Mouse (Mus musculus): ENCODE measurements around the gene Strn3. TPM values are rescaled to one million over a fixed set of nuclear protein-coding genes. Genes with fewer than 3 reads are reported as not detected.
A peak's percentile ranks its signal among the peaks of the same experiment; 100 is the strongest.

Strn3 gene
- 7.1 and 8.4 TPM in 2 replicates for polyA plus RNA-seq (2012; rRNA removed)

DNA sequence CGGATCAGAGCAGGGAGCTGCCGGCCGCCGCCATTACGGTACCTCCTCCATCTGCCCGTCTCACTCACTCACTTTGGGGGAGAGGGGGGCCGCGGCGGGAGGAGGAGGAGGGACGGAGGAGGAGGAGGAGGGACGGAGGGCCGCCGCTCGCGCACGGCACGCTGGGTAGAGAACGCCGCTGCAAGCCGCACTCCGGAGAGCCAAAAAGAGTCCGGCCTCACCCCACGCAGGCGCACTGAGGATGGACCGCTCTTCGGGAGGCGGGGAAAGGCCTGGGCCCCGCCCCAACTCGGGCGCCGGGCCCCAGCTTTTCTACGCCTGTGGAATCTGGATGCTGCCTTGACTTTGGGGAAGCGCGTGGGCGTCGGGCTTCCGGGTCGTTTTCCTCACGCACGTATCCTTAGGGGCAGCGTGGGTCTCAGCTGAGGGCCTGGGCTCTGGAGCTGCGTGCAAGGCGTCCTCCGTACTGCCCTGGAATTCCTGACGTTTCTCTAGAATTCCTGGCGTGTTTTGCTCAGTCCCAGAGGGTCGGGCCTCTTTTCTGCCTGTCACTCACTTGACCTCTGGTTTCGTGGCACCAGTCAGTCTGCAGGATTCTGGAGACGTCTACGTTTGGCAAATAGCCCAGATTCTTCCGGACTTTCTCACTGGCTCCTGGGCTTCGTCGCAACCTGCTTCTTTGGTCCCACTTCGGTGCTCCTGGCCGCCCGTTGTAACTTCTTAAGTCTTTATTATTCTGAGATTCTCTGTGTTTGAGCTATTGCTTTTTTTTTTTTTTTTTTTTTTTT, at the start of gene Strn3:
Gene Strn3, minus strand, starts transcription at position 53 of the 788 bp plus-strand sequence.
- under 1% methylated on average over 48 of the region's 56 CpGs for WGBS
- H3K27me3 ChIP-seq (ENCODE audit: control insufficient read depth, insufficient read depth, low read length): no peaks in the 10 kb centered on the region
- peak within 1 kb of the TSS; percentile 98 for H3K27ac ChIP-seq (ENCODE audit: insufficient read depth, low read length)
- H3K36me3 ChIP-seq (ENCODE audit: control insufficient read depth, insufficient read depth, low read length): no peaks in the 10 kb centered on the region
- peak; percentile 87 to 96 for DNase-seq (ENCODE audit: low read depth in 1 of 2, low spot score in 2 of 2)
- peaks cover 5% of the 10 kb centered on the region for H3K4me1 ChIP-seq (ENCODE audit: control insufficient read depth, insufficient read depth, insufficient read length)
- H3K4me3 ChIP-seq (ENCODE audit: extremely low read depth, insufficient read depth, insufficient read length): peak within 1 kb of the TSS; percentile 95
- TF ChIP-seq POLR2A (IDR thresholded peaks at IDR 0.05; ENCODE audit: low read depth, low read length) (peak; percentile 61), CTCF (IDR thresholded peaks at IDR 0.05; ENCODE audit: extremely low read depth, insufficient read depth, insufficient read length, insufficient replicate concordance) (no peak)

DNA sequence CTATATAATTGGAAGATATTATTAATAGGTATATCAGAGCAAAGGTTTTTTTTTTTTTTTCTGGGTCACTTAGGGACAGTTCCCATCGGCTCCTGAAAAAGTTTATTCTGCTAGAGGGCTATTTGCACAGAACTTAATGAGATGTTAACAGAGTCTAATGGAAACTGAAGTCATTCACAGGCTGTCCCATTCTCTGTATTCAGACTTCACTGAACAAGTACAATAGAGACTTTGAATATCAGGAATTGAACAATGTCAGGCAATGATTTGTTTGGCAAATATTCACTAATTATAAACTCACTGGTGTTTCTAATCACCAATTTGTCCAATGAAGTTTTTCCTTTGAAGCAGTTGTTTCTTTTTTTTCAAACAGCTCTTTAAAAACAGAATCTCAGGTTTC, 45.1 kb upstream of the Strn3 start:
- no peak overlapping the region for H3K27ac ChIP-seq (ENCODE audit: insufficient read depth, low read length)
- WGBS: 98% methylated on average over 1 of the region's 1 CpGs
- H3K27me3 ChIP-seq (ENCODE audit: control insufficient read depth, insufficient read depth, low read length): no peaks in the 10 kb centered on the region
- peaks cover 2% of the 10 kb centered on the region; the same call in 1 of the 2 replicates for H3K36me3 ChIP-seq (ENCODE audit: control insufficient read depth, insufficient read depth, low read length)
- no peak for DNase-seq (ENCODE audit: low read depth in 1 of 2, low spot score in 2 of 2)
- TF ChIP-seq POLR2A (IDR thresholded peaks at IDR 0.05; ENCODE audit: low read depth, low read length) (no peak), CTCF (IDR thresholded peaks at IDR 0.05; ENCODE audit: extremely low read depth, insufficient read depth, insufficient read length, insufficient replicate concordance) (no peak)
- no peaks in the 10 kb centered on the region for H3K4me1 ChIP-seq (ENCODE audit: control insufficient read depth, insufficient read depth, insufficient read length)
- no peak overlapping the region for H3K4me3 ChIP-seq (ENCODE audit: extremely low read depth, insufficient read depth, insufficient read length)

DNA sequence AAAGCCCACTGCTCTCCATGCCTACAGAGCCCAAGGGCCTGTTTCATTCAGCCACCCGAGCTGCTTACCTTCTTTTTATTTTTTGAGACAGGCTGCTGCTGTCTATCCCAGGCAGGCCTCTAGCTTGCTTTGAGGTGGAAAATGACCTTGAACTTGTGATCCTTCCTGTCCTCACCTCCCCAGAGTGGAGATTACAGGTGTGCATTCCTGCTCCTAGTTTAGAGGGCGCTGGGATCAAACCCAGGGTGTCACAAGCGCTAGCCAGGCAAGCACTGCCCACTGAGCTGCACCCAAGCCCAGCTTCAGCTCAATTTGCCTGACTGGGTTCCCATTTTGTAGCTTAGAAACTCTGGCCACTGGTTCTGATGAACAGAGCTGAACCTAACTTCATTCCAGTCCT, 44.7 kb upstream of the Strn3 start:
- 92% methylated on average over 3 of the region's 3 CpGs for WGBS
- H3K36me3 ChIP-seq (ENCODE audit: control insufficient read depth, insufficient read depth, low read length): peaks cover 2% of the 10 kb centered on the region; the same call in 1 of the 2 replicates
- H3K4me3 ChIP-seq (ENCODE audit: extremely low read depth, insufficient read depth, insufficient read length): no peak overlapping the region
- no peak for DNase-seq (ENCODE audit: low read depth in 1 of 2, low spot score in 2 of 2)
- H3K27ac ChIP-seq (ENCODE audit: insufficient read depth, low read length): no peak overlapping the region
- TF ChIP-seq CTCF (IDR thresholded peaks at IDR 0.05; ENCODE audit: extremely low read depth, insufficient read depth, insufficient read length, insufficient replicate concordance) (no peak), POLR2A (IDR thresholded peaks at IDR 0.05; ENCODE audit: low read depth, low read length) (no peak)
- H3K4me1 ChIP-seq (ENCODE audit: control insufficient read depth, insufficient read depth, insufficient read length): no peaks in the 10 kb centered on the region
- H3K27me3 ChIP-seq (ENCODE audit: control insufficient read depth, insufficient read depth, low read length): no peaks in the 10 kb centered on the region

GRCm38 (mm10) chr12:51735840-51736271, 44.2 kb upstream of the Strn3 start:
- no peak for TF ChIP-seq POLR2A (IDR thresholded peaks at IDR 0.05; ENCODE audit: low read depth, low read length)
- TF ChIP-seq CTCF (IDR thresholded peaks at IDR 0.05; ENCODE audit: extremely low read depth, insufficient read depth, insufficient read length, insufficient replicate concordance): no peak
- 80% methylated on average over 7 of the region's 7 CpGs for WGBS

DNA sequence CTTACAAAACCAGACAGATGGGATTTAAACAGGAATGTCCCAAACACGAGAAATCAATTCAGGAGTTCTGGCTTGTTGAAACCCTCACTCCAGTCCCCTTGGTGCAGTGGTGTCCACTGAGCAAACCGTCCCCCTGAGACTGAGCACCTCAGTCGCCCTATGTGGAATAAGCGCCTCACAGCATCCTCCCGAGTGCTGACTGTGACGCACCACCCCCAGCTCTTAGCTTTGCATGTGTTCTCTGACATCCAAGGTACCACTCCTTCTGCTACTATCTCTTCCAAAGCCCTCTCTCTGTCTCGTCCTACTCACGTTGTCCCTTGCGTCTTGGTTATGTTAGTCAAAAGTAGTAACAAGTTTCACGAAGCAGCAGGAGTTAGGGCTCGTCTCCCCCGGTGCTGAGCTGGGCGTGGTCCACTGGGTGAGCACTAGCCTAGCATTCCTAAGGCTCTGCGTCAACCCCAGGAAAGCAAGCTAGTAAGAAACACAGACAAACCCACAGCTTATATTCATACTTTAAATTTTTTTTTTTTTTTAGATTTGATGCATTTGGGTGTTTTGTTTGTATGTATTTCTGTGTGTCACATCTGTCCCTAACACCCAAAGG, 43.0 kb upstream of the Strn3 start:
- Histone ChIP-seq H3K27me3 (ENCODE audit: control insufficient read depth, insufficient read depth, low read length) (no peaks in the 10 kb centered on the region), H3K36me3 (ENCODE audit: control insufficient read depth, insufficient read depth, low read length) (peaks cover 3% of the 10 kb centered on the region; the same call in 1 of the 2 replicates), H3K4me3 (ENCODE audit: extremely low read depth, insufficient read depth, insufficient read length) (no peak overlapping the region), H3K4me1 (ENCODE audit: control insufficient read depth, insufficient read depth, insufficient read length) (no peaks in the 10 kb centered on the region), H3K27ac (ENCODE audit: insufficient read depth, low read length) (no peak overlapping the region)
- WGBS: 92% methylated on average over 14 of the region's 14 CpGs
- DNase-seq (ENCODE audit: low read depth in 1 of 2, low spot score in 2 of 2): no peak
- TF ChIP-seq POLR2A (IDR thresholded peaks at IDR 0.05; ENCODE audit: low read depth, low read length): no peak
- no peak for TF ChIP-seq CTCF (IDR thresholded peaks at IDR 0.05; ENCODE audit: extremely low read depth, insufficient read depth, insufficient read length, insufficient replicate concordance)

More at GRCm38 (mm10) chr12:51735840-51736271, 44.2 kb upstream of the Strn3 start:
- Histone ChIP-seq H3K27ac (ENCODE audit: insufficient read depth, low read length) (no peak overlapping the region), H3K4me3 (ENCODE audit: extremely low read depth, insufficient read depth, insufficient read length) (no peak overlapping the region), H3K4me1 (ENCODE audit: control insufficient read depth, insufficient read depth, insufficient read length) (no peaks in the 10 kb centered on the region), H3K36me3 (ENCODE audit: control insufficient read depth, insufficient read depth, low read length) (peaks cover 3% of the 10 kb centered on the region; the same call in 1 of the 2 replicates), H3K27me3 (ENCODE audit: control insufficient read depth, insufficient read depth, low read length) (no peaks in the 10 kb centered on the region)
- no peak for DNase-seq (ENCODE audit: low read depth in 1 of 2, low spot score in 2 of 2)

GRCm38 (mm10) chr12:51729827-51730226, 38.1 kb upstream of the Strn3 start:
- no peaks in the 10 kb centered on the region for H3K27me3 ChIP-seq (ENCODE audit: control insufficient read depth, insufficient read depth, low read length)
- TF ChIP-seq CTCF (IDR thresholded peaks at IDR 0.05; ENCODE audit: extremely low read depth, insufficient read depth, insufficient read length, insufficient replicate concordance): no peak
- TF ChIP-seq POLR2A (IDR thresholded peaks at IDR 0.05; ENCODE audit: low read depth, low read length): no peak
- no peak overlapping the region for H3K4me3 ChIP-seq (ENCODE audit: extremely low read depth, insufficient read depth, insufficient read length)
- no peaks in the 10 kb centered on the region for H3K4me1 ChIP-seq (ENCODE audit: control insufficient read depth, insufficient read depth, insufficient read length)
- whole genome bisulfite sequencing: 95% methylated on average over 9 of the region's 9 CpGs
- peaks cover 4% of the 10 kb centered on the region; the same call in 1 of the 2 replicates for H3K36me3 ChIP-seq (ENCODE audit: control insufficient read depth, insufficient read depth, low read length)
- no peak overlapping the region for H3K27ac ChIP-seq (ENCODE audit: insufficient read depth, low read length)
- DNase-seq (ENCODE audit: low read depth in 1 of 2, low spot score in 2 of 2): no peak
